Mouse (Mus musculus) Muller cell, postnatal 12 days (primary cell): Measurements from ENCODE around the gene Upf2.
A peak's percentile ranks its signal among the peaks of the same experiment; 100 is the strongest.
"Not testable (repeated sequence)": the region's sequence is repeated elsewhere in the genome, so short reads cannot be mapped to it uniquely, and the experiment has no call there.

Experiments used
- DNase-seq: peaks from one replicate; pipeline ENCODE4 v3.0.0-alpha.2; 2015; ENCODE audit errors: inconsistent ontology term

Upf2 gene

GRCm38 (mm10) chr2:5949821-5950220 is 1.4 kb upstream of the Upf2 start:
- DNase-seq: not testable (repeated sequence)

DNA sequence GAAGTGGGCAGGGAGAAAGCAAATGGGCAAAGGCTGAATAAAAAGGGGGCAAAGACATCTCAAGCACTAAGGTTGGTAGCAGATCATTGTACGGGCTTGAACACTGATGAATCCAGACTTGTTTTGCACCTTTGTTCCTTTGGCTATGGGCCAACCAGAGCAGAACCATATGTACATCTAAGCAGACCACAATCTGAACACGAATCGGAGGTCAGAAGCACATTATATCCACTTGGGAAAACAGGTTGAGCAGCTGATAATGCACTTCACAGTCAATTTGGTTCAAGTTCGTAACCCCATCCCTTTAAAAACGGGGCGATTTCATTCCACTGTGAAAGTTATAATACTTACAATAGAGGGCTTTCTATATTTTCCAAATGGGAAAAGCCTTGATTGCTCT is 964 bp upstream of the Upf2 start:
- no peak for DNase-seq

- DNase-seq: no peak
These were observed 447 bp downstream of the Upf2 start for GRCm38 (mm10) chr2:5951621-5952211.

DNA sequence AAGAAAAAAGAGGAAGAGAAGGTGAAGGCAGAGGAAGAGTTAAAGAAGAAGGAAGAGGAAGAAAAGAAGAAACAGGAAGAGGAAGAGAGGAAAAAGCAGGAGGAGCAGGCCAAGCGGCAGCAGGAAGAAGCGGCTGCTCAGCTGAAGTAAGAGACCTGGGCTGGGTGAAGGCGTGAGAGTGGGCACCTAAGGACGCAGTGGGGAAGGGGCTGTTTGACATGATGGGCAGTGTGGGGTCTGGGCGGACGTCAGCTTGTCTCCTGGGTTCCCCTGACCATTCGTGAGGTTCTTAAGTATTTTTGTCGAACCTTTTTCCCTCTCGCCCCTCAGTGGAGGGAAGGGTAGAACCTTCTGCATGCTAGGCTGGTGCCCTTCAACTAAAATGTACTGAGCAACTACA is 6.4 kb downstream of the Upf2 start:
- DNase-seq: no peak

- DNase-seq: peak; percentile 4
These were observed 11.0 kb downstream of the Upf2 start for GRCm38 (mm10) chr2:5962265-5962664.

DNA sequence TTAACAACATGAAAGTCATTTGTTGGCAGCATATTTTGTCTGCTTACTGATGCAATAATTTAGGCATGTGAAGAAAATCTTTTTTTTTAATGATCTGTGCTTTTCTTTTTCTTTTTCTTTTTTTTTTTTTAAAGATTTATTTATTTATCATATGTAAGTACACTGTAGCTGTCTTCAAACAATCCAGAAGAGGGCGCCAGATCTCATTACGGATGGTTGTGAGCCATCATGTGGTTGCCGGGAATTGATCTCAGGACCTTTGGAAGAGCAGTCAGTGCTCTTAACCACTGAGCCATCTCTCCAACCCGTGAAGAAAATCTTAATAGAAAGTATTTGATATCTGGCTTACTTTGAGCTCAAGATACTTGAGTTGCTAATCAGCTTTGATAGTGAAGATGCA is 12.5 kb downstream of the Upf2 start:
- DNase-seq: not testable (repeated sequence)

- no peak for DNase-seq
These were observed 14.7 kb downstream of the Upf2 start for GRCm38 (mm10) chr2:5965972-5966371.

- DNase-seq: not testable (repeated sequence)
These were observed 19.4 kb downstream of the Upf2 start for GRCm38 (mm10) chr2:5970629-5971028.

DNA sequence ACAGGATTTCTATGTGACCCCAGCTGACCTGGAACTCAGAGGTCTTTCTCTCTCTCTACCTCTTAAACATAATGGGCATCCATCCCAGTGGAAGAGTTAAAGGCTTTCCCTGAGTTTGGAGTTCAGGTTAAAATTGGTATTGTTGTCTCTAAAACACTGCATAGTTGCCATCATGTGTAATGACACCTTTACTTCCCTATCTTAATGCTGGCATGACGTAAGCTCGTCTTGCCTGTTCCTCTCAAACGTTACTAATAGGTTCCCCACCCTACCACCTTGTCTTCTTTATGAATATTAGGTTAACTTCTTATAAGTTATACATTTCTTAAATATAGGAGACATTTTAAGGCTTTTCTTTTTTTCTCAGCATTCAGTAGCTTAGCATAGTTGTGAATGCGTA is 26.3 kb downstream of the Upf2 start:
- no peak for DNase-seq

GRCm38 (mm10) chr2:5995538-5995937 is 44.3 kb downstream of the Upf2 start:
- DNase-seq: peak; percentile 11

DNA sequence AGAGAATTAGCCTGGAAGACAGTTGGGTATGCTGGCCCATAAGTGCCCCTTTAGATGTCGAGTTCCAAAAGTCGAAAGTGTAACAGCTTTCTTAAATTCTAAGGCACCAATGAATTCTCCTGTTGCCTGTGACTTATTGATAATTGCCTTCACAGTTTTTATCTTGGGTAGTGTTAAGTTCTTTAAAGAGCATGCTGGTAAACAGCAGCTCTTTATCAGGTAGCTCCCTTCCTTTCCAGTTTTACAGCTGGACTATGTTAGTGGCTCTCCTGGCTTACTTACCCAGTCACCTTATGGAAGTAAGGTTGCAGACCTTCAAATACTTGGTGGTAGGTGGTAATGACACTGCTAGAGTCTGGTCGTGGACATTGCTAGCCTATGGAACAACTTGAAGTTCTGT is 52.7 kb downstream of the Upf2 start:
- no peak for DNase-seq

- DNase-seq: no peak
These were observed 63.3 kb downstream of the Upf2 start for GRCm38 (mm10) chr2:6014532-6014931.

DNA sequence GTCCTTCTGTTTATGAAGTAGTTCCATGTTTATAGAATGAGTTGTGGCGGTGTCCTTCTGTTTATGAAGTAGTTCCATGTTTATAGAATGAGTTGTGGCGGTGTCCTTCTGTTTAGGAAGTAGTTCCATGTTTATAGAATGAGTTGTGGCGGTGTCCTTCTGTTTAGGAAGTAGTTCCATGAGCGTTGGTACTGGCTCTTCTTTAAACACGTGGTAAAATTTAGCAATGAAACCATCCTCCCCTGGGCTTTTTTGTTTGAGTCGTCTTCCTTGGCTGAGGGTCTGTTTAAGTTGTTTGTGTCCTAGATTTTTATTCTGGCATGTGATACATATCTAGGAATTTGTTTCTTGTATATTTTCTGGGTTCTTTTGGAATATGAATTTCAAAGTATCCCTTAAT is 63.9 kb downstream of the Upf2 start:
- DNase-seq: not testable (repeated sequence)

GRCm38 (mm10) chr2:6020570-6020969 is 69.3 kb downstream of the Upf2 start:
- DNase-seq: no peak

DNA sequence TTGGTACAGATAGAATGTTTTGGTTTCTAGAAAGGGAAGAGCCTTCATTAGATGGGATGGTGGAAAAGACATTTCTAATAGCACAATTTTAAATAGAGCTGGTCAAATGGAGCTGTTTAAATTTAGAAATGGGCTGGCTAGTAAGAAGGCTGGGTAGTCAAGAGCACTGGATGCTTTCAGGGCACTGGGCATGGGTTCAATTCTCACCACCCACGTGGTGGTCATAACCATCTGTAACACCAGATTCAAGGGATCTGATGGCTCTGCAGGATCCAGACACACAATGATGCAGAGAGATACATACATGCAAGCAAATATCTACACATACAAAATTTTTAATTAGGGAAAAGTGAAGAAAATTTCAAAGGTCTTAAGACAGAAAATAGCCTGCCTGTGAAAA is 91.4 kb downstream of the Upf2 start:
- no peak for DNase-seq

DNA sequence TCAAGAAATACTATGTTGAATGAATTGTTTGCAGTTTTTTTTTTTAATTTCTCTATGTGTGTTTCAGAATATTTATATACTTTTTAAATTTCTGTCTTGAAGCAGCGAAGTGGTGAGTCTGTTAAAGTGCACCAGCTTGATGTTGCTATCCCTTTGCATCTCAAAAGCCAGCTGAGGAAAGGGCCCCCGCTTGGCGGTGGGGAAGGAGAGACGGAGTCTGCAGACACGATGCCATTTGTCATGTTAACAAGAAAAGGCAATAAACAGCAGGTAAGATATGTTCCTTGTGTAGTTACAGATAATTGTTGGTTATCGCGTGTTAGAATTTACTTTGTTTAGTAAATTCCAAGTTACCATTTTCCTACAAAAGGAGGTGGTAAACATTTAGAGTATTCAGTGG is 95.5 kb downstream of the Upf2 start:
- no peak for DNase-seq

- no peak for DNase-seq
These were observed 97.3 kb downstream of the Upf2 start for GRCm38 (mm10) chr2:6048570-6048969.

DNA sequence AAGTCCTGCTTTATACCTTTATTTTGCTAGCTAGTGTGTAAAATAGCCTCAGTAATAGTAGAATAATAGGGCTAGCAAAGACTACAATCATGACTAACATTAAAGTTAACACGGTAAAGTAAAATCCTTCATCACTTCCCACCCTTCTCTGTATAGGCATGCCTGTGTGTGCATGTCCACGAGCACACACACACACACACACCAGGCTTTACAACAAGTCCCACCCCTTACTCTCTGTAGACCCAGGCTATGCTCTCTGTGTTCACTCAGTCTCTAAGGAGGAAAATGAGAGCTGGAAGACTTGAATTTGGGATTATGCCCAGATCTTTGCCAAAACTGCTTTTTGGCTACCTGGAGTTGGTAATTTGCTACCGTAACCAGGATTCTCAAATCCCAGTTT is 97.7 kb downstream of the Upf2 start:
- no peak for DNase-seq

GRCm38 (mm10) chr2:6055466-6055865 is 104.2 kb downstream of the Upf2 start:
- DNase-seq: no peak

DNA sequence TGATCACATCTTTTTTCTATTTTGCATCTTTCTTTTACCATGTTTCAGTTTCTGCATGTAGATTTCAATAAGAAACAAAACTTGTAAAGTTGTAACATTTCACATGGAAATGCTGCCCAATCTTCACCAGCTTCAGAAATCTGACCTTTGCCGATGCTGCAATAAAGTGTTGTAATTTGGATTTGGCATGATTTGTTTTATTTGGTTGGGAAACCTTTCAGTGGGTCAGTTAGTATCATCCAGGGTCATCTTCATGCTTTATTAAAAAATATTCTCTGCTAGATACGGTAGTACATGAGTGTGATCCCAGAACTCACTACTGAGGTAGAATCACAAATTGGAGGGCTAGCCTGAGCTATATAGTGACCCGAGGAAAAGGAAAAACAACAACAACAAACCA is 105.2 kb downstream of the Upf2 start:
- DNase-seq: no peak

GRCm38 (mm10) chr2:6059291-6059690 is 108.0 kb downstream of the Upf2 start:
- DNase-seq: no peak

DNA sequence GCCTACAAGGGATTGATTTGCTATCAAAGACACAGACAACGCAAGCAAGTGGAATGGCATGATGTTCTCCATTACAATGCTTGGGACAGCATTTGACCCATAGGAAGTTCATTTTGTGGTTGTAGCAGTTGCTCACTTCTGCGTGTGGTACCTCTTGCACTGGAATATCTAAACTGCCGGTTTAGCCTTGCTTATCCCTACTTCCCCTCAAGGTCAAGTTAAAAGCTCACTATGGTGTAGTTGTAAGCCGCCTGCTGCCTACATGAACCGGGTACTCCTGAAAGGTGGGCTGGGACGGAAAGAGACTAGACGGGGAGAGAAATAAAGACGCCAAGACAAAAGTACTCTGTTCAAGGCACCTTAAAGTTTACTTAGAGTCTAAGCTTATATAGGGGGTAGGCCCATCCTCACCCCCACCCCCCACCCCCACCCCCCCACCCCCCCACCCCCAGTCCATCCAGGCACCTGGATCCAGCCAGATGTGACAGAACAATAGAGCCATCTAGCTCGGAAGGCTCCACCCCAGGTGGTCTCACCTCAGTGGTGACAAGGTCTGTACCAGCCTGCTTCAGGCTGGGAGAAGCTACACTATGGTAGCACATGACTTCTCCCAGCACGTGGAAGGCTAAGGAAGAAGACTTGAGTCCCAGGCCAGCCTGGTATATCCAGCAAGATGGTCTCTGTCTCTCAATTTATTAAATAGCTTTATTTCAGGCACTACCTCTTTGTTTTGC is 109.0 kb downstream of the Upf2 start:
- no peak for DNase-seq

DNA sequence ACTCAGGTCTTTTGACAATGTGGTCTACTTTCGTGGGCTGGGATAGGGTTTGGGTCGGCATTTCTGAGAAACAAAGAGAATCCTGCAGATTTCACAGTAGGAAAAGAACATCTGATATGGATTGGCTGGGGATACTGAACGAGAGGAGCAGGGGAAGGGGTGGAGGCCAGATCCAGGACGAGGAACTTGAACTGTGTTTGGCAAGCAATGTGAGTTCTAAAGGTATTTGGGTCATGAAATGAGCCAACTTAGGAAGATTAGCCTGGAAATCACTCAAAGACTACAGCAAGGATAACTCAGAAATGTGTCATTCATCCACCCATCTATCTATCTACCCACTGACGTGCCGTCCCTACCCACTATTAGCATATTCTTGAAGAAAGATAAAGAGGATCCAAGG is 116.1 kb downstream of the Upf2 start:
- DNase-seq: peak; percentile 43

GRCm38 (mm10) chr2:6070925-6071324 is 119.7 kb downstream of the Upf2 start:
- no peak for DNase-seq
